Mouse (Mus musculus) neural tube, embryonic 14.5 days (tissue): ENCODE data around the gene Acsl5. TPM values are rescaled to one million over a fixed set of nuclear protein-coding genes. Genes with fewer than 3 reads are reported as not detected.

ENCODE experiments used
- ATAC-seq: fragments of 200-750 bp; cut with Nextera tagmentation; 2 replicates; pipeline ENCODE4 v1.8.0; 2017; ENCODE audit warnings: low read depth, mild to moderate bottlenecking, moderate TSS enrichment, moderate library complexity
- H3K27ac ChIP-seq: fragments of 300-500 bp; sonication (generic); 2 replicates; pipeline ENCODE4 v1.5.1; 2014; ENCODE audit warnings: low read depth, mild to moderate bottlenecking, control low read depth, low read length, moderate library complexity, mixed read lengths
- H3K27me3 ChIP-seq: fragments of 300-500 bp; sonication (generic); 2 replicates; pipeline ENCODE4 v1.6.1; 2014; ENCODE audit warnings: low read length; ENCODE audit not compliant: control insufficient read depth, insufficient read depth
- H3K36me3 ChIP-seq: fragments of 300-500 bp; sonication (generic); 2 replicates; pipeline ENCODE4 v1.6.1; 2014; ENCODE audit warnings: low read length, mixed read lengths; ENCODE audit not compliant: control insufficient read depth, insufficient read depth
- H3K4me1 ChIP-seq: fragments of 300-500 bp; sonication (generic); 2 replicates; pipeline ENCODE4 v1.6.1; 2014; ENCODE audit warnings: low read length; ENCODE audit not compliant: control insufficient read depth, insufficient read depth
- H3K4me2 ChIP-seq: fragments of 300-500 bp; sonication (generic); 2 replicates; pipeline ENCODE4 v1.6.1; 2014; ENCODE audit warnings: mild to moderate bottlenecking, low read depth, low read length, control low read depth
- H3K4me3 ChIP-seq: fragments of 300-500 bp; sonication (generic); 2 replicates; pipeline ENCODE4 v1.5.1; 2014; ENCODE audit warnings: low read depth, low read length, control low read depth, mixed read lengths
- H3K9ac ChIP-seq: fragments of 300-500 bp; sonication (generic); replicated peaks from 2 replicates; pipeline ENCODE4 v1.6.1; 2014; ENCODE audit warnings: low read depth, mild to moderate bottlenecking, control low read depth, low read length, mixed read lengths
- H3K9me3 ChIP-seq: fragments of 300-500 bp; sonication (generic); 2 replicates; pipeline ENCODE4 v1.6.1; 2016; ENCODE audit warnings: low read length; ENCODE audit not compliant: control insufficient read depth
- WGBS: fragments of 180-500 bp; shearing (Covaris S2); extraction: QIAGEN DNeasy Blood & Tissue Kit; methylation state at CpG from one replicate; pipeline ENCODE4 v1.1.7; 2014; 5-methylcytosine and 5-hydroxymethylcytosine counted together
- polyA plus RNA-seq: library from polyadenylated mRNA; unstranded; fragments of >200 nt; fragmentation: Nextera tagmentation; extraction: Ambion mirVana; gene quantifications from 2 replicates; pipeline ENCODE4 v1.2.1, GENCODE M21; 2014

Acsl5 gene
- polyA plus RNA-seq, 1 experiment from 2014 or later: 14.6 TPM

- 86% methylated on average over 6 of the region's 6 CpGs for WGBS
Observed at GRCm38 (mm10) chr19:55340521-55340920, 88.8 kb downstream of the Acsl5 start.

GRCm38 (mm10) chr19:55341377-55341776 is 89.6 kb downstream of the Acsl5 start:
- H3K27me3 ChIP-seq: no peaks in the 10 kb centered on the region
- H3K4me1 ChIP-seq: no peaks in the 10 kb centered on the region
- H3K27ac ChIP-seq: no peak overlapping the region
- no peak overlapping the region for H3K4me2 ChIP-seq
- ATAC-seq: no peak
- H3K9me3 ChIP-seq: no peaks in the 10 kb centered on the region
- H3K4me3 ChIP-seq: no peak overlapping the region
- WGBS: 75% methylated on average over 3 of the region's 3 CpGs
- H3K9ac ChIP-seq: no peak overlapping the region
- no peaks in the 10 kb centered on the region for H3K36me3 ChIP-seq

More at GRCm38 (mm10) chr19:55340521-55340920, 88.8 kb downstream of the Acsl5 start:
- Histone ChIP-seq H3K4me2 (no peak overlapping the region), H3K4me1 (no peaks in the 10 kb centered on the region; the same call in 1 of the 2 replicates), H3K27me3 (no peaks in the 10 kb centered on the region), H3K4me3 (no peak overlapping the region), H3K27ac (no peak overlapping the region), H3K9me3 (no peaks in the 10 kb centered on the region), H3K9ac (no peak overlapping the region), H3K36me3 (no peaks in the 10 kb centered on the region)
- ATAC-seq: no peak

- 95% methylated on average over 7 of the region's 7 CpGs for WGBS
- no peak overlapping the region for H3K9ac ChIP-seq
- H3K27me3 ChIP-seq: no peaks in the 10 kb centered on the region
- H3K36me3 ChIP-seq: no peaks in the 10 kb centered on the region
- no peaks in the 10 kb centered on the region for H3K9me3 ChIP-seq
- H3K4me3 ChIP-seq: no peak overlapping the region
- H3K4me1 ChIP-seq: no peaks in the 10 kb centered on the region
- no peak overlapping the region for H3K27ac ChIP-seq
- H3K4me2 ChIP-seq: no peak overlapping the region
- ATAC-seq: no peak
Observed at GRCm38 (mm10) chr19:55342423-55342822, 90.7 kb downstream of the Acsl5 start.

GRCm38 (mm10) chr19:55343274-55343673 is 91.5 kb downstream of the Acsl5 start:
- WGBS: 90% methylated on average over 9 of the region's 9 CpGs
- Histone ChIP-seq H3K9ac (no peak overlapping the region), H3K4me1 (no peaks in the 10 kb centered on the region), H3K9me3 (no peaks in the 10 kb centered on the region), H3K4me2 (no peak overlapping the region), H3K4me3 (no peak overlapping the region), H3K27ac (no peak overlapping the region), H3K36me3 (no peaks in the 10 kb centered on the region), H3K27me3 (no peaks in the 10 kb centered on the region)
- ATAC-seq: no peak

Other genes starting within 250 kb of the Acsl5 start
- 22.7 and 28.6 TPM in 2 replicates for gene Gpam, start 124.7 kb upstream of the Acsl5 start, polyA plus RNA-seq
- 0.12 TPM in 1 of 2 replicates, not detected in the other for gene Tectb, start 71.2 kb upstream of the Acsl5 start, polyA plus RNA-seq
- 0.05 TPM in 1 of 2 replicates, not detected in the other for gene Gucy2g, start 10.7 kb upstream of the Acsl5 start, polyA plus RNA-seq
- 68.3 and 74.8 TPM in 2 replicates for gene Zdhhc6, start 64.1 kb downstream of the Acsl5 start, polyA plus RNA-seq
- gene Vti1a, start 64.4 kb downstream of the Acsl5 start, polyA plus RNA-seq: 33.4 and 35.7 TPM in 2 replicates